Mouse (Mus musculus): ENCODE data around the gene Taf6l.
"Not testable (repeated sequence)": the region's sequence is repeated elsewhere in the genome, so short reads cannot be mapped to it uniquely, and the experiment has no call there.

Taf6l gene

GRCm38 (mm10) chr19:8736160-8736467, 50.1 kb downstream of the Taf6l start:
- DNase-seq (ENCODE audit: low read depth): no peak

GRCm38 (mm10) chr19:8735389-8736159, 50.6 kb downstream of the Taf6l start, which contains the start of gene Wdr74:
Gene Wdr74 (plus strand): TSS chr19:8735827.
- DNase-seq (ENCODE audit: low read depth): peak; percentile 74

- no peak for DNase-seq (ENCODE audit: low read depth)
These were observed 51.9 kb downstream of the Taf6l start for GRCm38 (mm10) chr19:8734334-8734733.

GRCm38 (mm10) chr19:8728335-8729099, 57.7 kb downstream of the Taf6l start:
- not testable (repeated sequence) for DNase-seq (ENCODE audit: low read depth)

GRCm38 (mm10) chr19:8727495-8728114, 58.6 kb downstream of the Taf6l start:
- DNase-seq (ENCODE audit: low read depth): no peak

GRCm38 (mm10) chr19:8726609-8727390, 59.4 kb downstream of the Taf6l start:
- DNase-seq (ENCODE audit: low read depth): no peak

- no peak for DNase-seq (ENCODE audit: low read depth)
These were observed 61.1 kb downstream of the Taf6l start for GRCm38 (mm10) chr19:8725081-8725613.
